Mouse (Mus musculus): ENCODE data around the gene Hectd4. TPM values are rescaled to one million over a fixed set of nuclear protein-coding genes. Genes with fewer than 3 reads are reported as not detected.
A peak's percentile ranks its signal among the peaks of the same experiment; 100 is the strongest.
"Not testable (repeated sequence)": the region's sequence is repeated elsewhere in the genome, so short reads cannot be mapped to it uniquely, and the experiment has no call there.

Gene Hectd4
- polyA plus RNA-seq, 1 experiment from 2014 or later: 9.5 TPM

GRCm38 (mm10) chr5:121371712-121372111 is 151.7 kb downstream of the Hectd4 start:
- peaks cover 61% of the 10 kb centered on the region for H3K36me3 ChIP-seq (ENCODE audit: control insufficient read depth, insufficient read depth, low read length)
- no peak for ATAC-seq (ENCODE audit: insufficient number of reproducible peaks, insufficient read depth, low FRiP score, low read depth)
- no peak overlapping the region for H3K9ac ChIP-seq (replicated peaks; ENCODE audit: low read depth, low read length)
- no peaks in the 10 kb centered on the region for H3K27me3 ChIP-seq (ENCODE audit: control insufficient read depth, insufficient read depth, low read length)
- WGBS: 89% methylated on average over 6 of the region's 6 CpGs
- no peak overlapping the region for H3K4me3 ChIP-seq (ENCODE audit: low read depth, low read length)
- no peaks in the 10 kb centered on the region for H3K4me1 ChIP-seq (ENCODE audit: control insufficient read depth, insufficient read depth, low read length)
- no peaks in the 10 kb centered on the region for H3K9me3 ChIP-seq (ENCODE audit: control insufficient read depth, low read depth, low read length)
- H3K4me2 ChIP-seq (replicated peaks; ENCODE audit: low read depth, low read length): no peak overlapping the region
- H3K27ac ChIP-seq (ENCODE audit: low read length): no peak overlapping the region

DNA sequence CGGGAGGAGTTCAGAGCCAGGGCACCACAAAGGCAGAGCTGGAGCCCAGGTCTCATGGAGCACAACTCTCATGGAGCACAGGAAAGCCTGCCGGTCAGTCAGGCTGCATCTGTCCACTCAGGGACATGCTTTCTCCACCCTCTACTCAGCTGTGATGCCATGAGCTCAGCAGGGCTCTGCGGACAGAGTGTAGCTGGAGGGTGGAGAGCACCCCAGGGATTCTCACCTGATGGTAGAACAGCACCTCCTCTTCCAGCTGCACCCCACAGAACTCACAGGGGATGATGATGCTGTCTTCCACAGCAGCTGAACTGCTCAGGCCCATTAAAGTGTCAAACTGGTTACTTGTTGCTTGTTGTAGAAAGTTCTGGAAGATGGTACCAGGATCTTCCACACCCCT is 154.8 kb downstream of the Hectd4 start:
- no peak overlapping the region for H3K4me2 ChIP-seq (replicated peaks; ENCODE audit: low read depth, low read length)
- WGBS: 74% methylated on average over 3 of the region's 3 CpGs
- H3K27me3 ChIP-seq (ENCODE audit: control insufficient read depth, insufficient read depth, low read length): no peaks in the 10 kb centered on the region
- H3K9ac ChIP-seq (replicated peaks; ENCODE audit: low read depth, low read length): no peak overlapping the region
- no peak overlapping the region for H3K4me3 ChIP-seq (ENCODE audit: low read depth, low read length)
- peaks cover 63% of the 10 kb centered on the region for H3K36me3 ChIP-seq (ENCODE audit: control insufficient read depth, insufficient read depth, low read length)
- no peak overlapping the region for H3K27ac ChIP-seq (ENCODE audit: low read length)
- ATAC-seq (ENCODE audit: insufficient number of reproducible peaks, insufficient read depth, low FRiP score, low read depth): no peak
- H3K4me1 ChIP-seq (ENCODE audit: control insufficient read depth, insufficient read depth, low read length): no peaks in the 10 kb centered on the region
- no peaks in the 10 kb centered on the region for H3K9me3 ChIP-seq (ENCODE audit: control insufficient read depth, low read depth, low read length)

DNA sequence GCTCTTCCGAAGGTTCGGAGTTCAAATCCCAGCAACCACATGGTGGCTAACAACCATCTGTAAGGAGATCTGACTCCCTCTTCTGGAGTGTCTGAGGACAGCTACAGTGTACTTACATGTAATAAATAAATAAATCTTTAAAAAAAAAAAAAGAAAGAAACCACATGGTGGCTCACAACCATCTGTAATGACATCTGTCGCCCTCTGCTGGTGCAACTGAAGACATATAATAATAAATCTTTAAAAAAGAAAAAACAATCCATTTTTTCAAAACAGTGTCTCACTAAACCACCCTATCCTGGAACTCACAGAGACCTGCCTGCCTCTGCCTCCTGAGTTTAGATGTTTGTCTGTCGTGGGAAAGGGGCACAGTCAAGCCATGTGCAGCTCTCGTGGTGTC is 157.0 kb downstream of the Hectd4 start:
- not testable (repeated sequence) for H3K27me3 ChIP-seq (ENCODE audit: control insufficient read depth, insufficient read depth, low read length); H3K9ac ChIP-seq (replicated peaks; ENCODE audit: low read depth, low read length); H3K4me3 ChIP-seq (ENCODE audit: low read depth, low read length); ATAC-seq (ENCODE audit: insufficient number of reproducible peaks, insufficient read depth, low FRiP score, low read depth); H3K9me3 ChIP-seq (ENCODE audit: control insufficient read depth, low read depth, low read length); H3K4me1 ChIP-seq (ENCODE audit: control insufficient read depth, insufficient read depth, low read length); H3K4me2 ChIP-seq (replicated peaks; ENCODE audit: low read depth, low read length); H3K27ac ChIP-seq (ENCODE audit: low read length)
- H3K36me3 ChIP-seq (ENCODE audit: control insufficient read depth, insufficient read depth, low read length): peaks cover 66% of the 10 kb centered on the region
- WGBS: 79% methylated on average over 5 of the region's 5 CpGs

DNA sequence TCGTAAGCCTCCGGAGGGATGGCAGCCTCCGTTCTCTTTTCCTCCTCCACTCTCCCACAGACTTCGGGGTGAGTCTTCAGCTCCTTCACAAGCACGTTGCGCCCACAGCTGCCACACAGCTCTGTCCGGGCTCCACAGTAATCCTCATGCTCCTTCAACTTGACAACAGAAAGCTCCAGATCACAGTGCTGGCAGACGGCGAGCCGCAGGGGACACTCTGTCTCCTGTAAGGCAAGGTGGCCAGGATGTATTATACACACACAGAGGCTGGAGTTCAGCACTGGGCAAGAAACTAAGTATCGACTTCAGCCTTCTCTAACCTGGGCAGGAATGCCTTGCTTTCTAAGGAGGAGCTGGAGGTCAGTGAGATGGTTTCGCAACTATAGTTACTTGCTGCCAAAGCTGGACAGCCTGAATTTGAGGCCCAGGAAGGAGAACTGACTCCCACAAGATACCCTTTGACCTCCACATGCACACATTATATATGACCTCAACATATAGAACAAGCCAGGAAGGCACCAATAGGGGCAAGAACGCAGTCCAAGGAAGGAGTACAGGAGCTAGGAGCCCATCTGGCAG is 158.7 kb downstream of the Hectd4 start:
- WGBS: 92% methylated on average over 13 of the region's 13 CpGs
- no peak for ATAC-seq (ENCODE audit: insufficient number of reproducible peaks, insufficient read depth, low FRiP score, low read depth)
- no peak overlapping the region for H3K4me3 ChIP-seq (ENCODE audit: low read depth, low read length)
- H3K27me3 ChIP-seq (ENCODE audit: control insufficient read depth, insufficient read depth, low read length): no peaks in the 10 kb centered on the region
- no peak overlapping the region for H3K4me2 ChIP-seq (replicated peaks; ENCODE audit: low read depth, low read length)
- H3K9me3 ChIP-seq (ENCODE audit: control insufficient read depth, low read depth, low read length): no peaks in the 10 kb centered on the region; the same call in 1 of the 2 replicates
- no peaks in the 10 kb centered on the region for H3K4me1 ChIP-seq (ENCODE audit: control insufficient read depth, insufficient read depth, low read length)
- H3K9ac ChIP-seq (replicated peaks; ENCODE audit: low read depth, low read length): no peak overlapping the region
- H3K27ac ChIP-seq (ENCODE audit: low read length): no peak overlapping the region
- H3K36me3 ChIP-seq (ENCODE audit: control insufficient read depth, insufficient read depth, low read length): peaks cover 49% of the 10 kb centered on the region

DNA sequence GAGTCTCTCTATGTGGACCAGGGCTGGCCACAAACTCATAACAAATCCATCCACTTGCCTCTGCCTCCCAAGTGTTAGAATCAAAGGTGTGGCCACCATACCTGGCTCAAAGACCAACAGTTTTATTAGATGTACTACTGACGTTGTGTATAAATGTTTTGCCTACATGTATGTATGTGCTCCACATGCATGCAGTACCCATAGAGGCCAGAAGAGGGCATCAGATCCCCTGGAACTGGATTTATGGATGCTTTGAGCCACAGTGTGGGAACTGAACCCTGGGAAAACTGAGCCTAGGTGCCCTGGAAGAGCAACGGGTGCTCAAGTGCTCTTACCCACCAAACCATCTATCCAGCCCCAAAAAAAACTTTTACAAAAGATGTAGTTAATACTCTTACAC is 160.7 kb downstream of the Hectd4 start:
- H3K36me3 ChIP-seq (ENCODE audit: control insufficient read depth, insufficient read depth, low read length): peaks cover 33% of the 10 kb centered on the region
- H3K27me3 ChIP-seq (ENCODE audit: control insufficient read depth, insufficient read depth, low read length): no peaks in the 10 kb centered on the region
- H3K4me1 ChIP-seq (ENCODE audit: control insufficient read depth, insufficient read depth, low read length): peaks cover 4% of the 10 kb centered on the region; the same call in 1 of the 2 replicates
- H3K27ac ChIP-seq (ENCODE audit: low read length): no peak overlapping the region
- no peaks in the 10 kb centered on the region; the same call in 1 of the 2 replicates for H3K9me3 ChIP-seq (ENCODE audit: control insufficient read depth, low read depth, low read length)
- H3K4me2 ChIP-seq (replicated peaks; ENCODE audit: low read depth, low read length): no peak overlapping the region
- H3K9ac ChIP-seq (replicated peaks; ENCODE audit: low read depth, low read length): no peak overlapping the region
- whole genome bisulfite sequencing: 91% methylated on average over 2 of the region's 2 CpGs
- no peak overlapping the region for H3K4me3 ChIP-seq (ENCODE audit: low read depth, low read length)
- ATAC-seq (ENCODE audit: insufficient number of reproducible peaks, insufficient read depth, low FRiP score, low read depth): no peak

GRCm38 (mm10) chr5:121383857-121384756 is 164.1 kb downstream of the Hectd4 start:
- ATAC-seq (ENCODE audit: insufficient number of reproducible peaks, insufficient read depth, low FRiP score, low read depth): no peak
- Histone ChIP-seq H3K9ac (replicated peaks; ENCODE audit: low read depth, low read length) (no peak overlapping the region; the same call in 1 of the 2 replicates), H3K27ac (ENCODE audit: low read length) (no peak overlapping the region; the same call in 1 of the 2 replicates), H3K36me3 (ENCODE audit: control insufficient read depth, insufficient read depth, low read length) (peaks cover 10% of the 10 kb centered on the region; the same call in 1 of the 2 replicates), H3K27me3 (ENCODE audit: control insufficient read depth, insufficient read depth, low read length) (no peaks in the 10 kb centered on the region), H3K4me1 (ENCODE audit: control insufficient read depth, insufficient read depth, low read length) (peaks cover 8% of the 10 kb centered on the region; the same call in 1 of the 2 replicates), H3K9me3 (ENCODE audit: control insufficient read depth, low read depth, low read length) (no peaks in the 10 kb centered on the region; the same call in 1 of the 2 replicates), H3K4me3 (ENCODE audit: low read depth, low read length) (peak overlapping the region; percentile 76), H3K4me2 (replicated peaks; ENCODE audit: low read depth, low read length) (peak overlapping the region; percentile 68)
- 52% methylated on average over 10 of the region's 10 CpGs for WGBS

GRCm38 (mm10) chr5:121384757-121385460 is 164.9 kb downstream of the Hectd4 start:
- Histone ChIP-seq H3K27ac (ENCODE audit: low read length) (peak overlapping the region; percentile 85), H3K9ac (replicated peaks; ENCODE audit: low read depth, low read length) (peak overlapping the region; percentile 61), H3K4me3 (ENCODE audit: low read depth, low read length) (peak overlapping the region; percentile 76), H3K4me1 (ENCODE audit: control insufficient read depth, insufficient read depth, low read length) (peaks cover 8% of the 10 kb centered on the region; the same call in 1 of the 2 replicates), H3K4me2 (replicated peaks; ENCODE audit: low read depth, low read length) (peak overlapping the region; percentile 68), H3K27me3 (ENCODE audit: control insufficient read depth, insufficient read depth, low read length) (no peaks in the 10 kb centered on the region), H3K9me3 (ENCODE audit: control insufficient read depth, low read depth, low read length) (no peaks in the 10 kb centered on the region; the same call in 1 of the 2 replicates), H3K36me3 (ENCODE audit: control insufficient read depth, insufficient read depth, low read length) (peaks cover 10% of the 10 kb centered on the region; the same call in 1 of the 2 replicates)
- 2% methylated on average over 45 of the region's 47 CpGs for WGBS
- ATAC-seq (ENCODE audit: insufficient number of reproducible peaks, insufficient read depth, low FRiP score, low read depth): peak; percentile 70
